Mouse (Mus musculus): ENCODE measurements around the gene Dennd1a.

GRCm38 (mm10) chr2:37842719-37843118 lies 444.5 kb downstream of the Dennd1a start:
- TF ChIP-seq CTCF (IDR thresholded peaks at IDR 0.05; ENCODE audit: low read depth, low read length) (no peak), POLR2A (IDR thresholded peaks at IDR 0.05; ENCODE audit: insufficient read depth, low read length) (no peak), EP300 (IDR thresholded peaks at IDR 0.05; ENCODE audit: insufficient read depth, low read depth, low read length) (no peak)

Data from ES-Bruce4 (cell line).